Mouse (Mus musculus) midbrain, embryonic 15.5 days (tissue): ENCODE measurements at regions not wholly inside any gene's neighbourhood (a gene's known extent, or its start where the extent isn't known, plus 50 kb on each side); places are given as distances from the start of the nearest gene placed in this dataset.

Experiments
- ATAC-seq: fragments of 200-750 bp; cut with Nextera tagmentation; replicated peaks from 2 replicates; pipeline ENCODE4 v1.8.0; 2017; ENCODE audit warnings: moderate TSS enrichment
- H3K27ac ChIP-seq: fragments of 300-500 bp; sonication (generic); 2 replicates; pipeline ENCODE4 v1.5.1; 2015; ENCODE audit warnings: mild to moderate bottlenecking, inconsistent platforms
- H3K27me3 ChIP-seq: fragments of 300-500 bp; sonication (generic); replicated peaks from 2 replicates; pipeline ENCODE4 v1.6.1; 2015; ENCODE audit warnings: inconsistent platforms
- H3K36me3 ChIP-seq: fragments of 300-500 bp; sonication (generic); replicated peaks from 2 replicates; pipeline ENCODE4 v1.6.1; 2015; ENCODE audit warnings: inconsistent platforms
- H3K4me1 ChIP-seq: fragments of 300-500 bp; sonication (generic); 2 replicates; pipeline ENCODE4 v1.6.1; 2015; ENCODE audit warnings: inconsistent platforms
- H3K4me2 ChIP-seq: fragments of 300-500 bp; sonication (generic); 2 replicates; pipeline ENCODE4 v1.6.1; 2015; ENCODE audit warnings: inconsistent platforms, mild to moderate bottlenecking, moderate library complexity
- H3K4me3 ChIP-seq: fragments of 300-500 bp; sonication (generic); 2 replicates; pipeline ENCODE4 v1.5.1; 2015; ENCODE audit warnings: mild to moderate bottlenecking, inconsistent platforms
- H3K9ac ChIP-seq: fragments of 300-500 bp; sonication (generic); 2 replicates; pipeline ENCODE4 v1.6.1; 2015; ENCODE audit warnings: mild to moderate bottlenecking, inconsistent platforms
- H3K9me3 ChIP-seq: fragments of 300-500 bp; sonication (generic); 2 replicates; pipeline ENCODE4 v1.6.1; 2016; ENCODE audit warnings: inconsistent platforms
- WGBS: fragments of 180-500 bp; shearing (Covaris S2); methylation state at CpG from one replicate; pipeline ENCODE4 v1.1.7; 2015; ENCODE audit warnings: mixed read lengths; 5-methylcytosine and 5-hydroxymethylcytosine counted together

- Histone ChIP-seq H3K27ac (no peak overlapping the region), H3K9ac (no peak overlapping the region), H3K36me3 (no peaks in the 10 kb centered on the region), H3K4me1 (peaks cover 4% of the 10 kb centered on the region; the same call in 1 of the 2 replicates), H3K4me3 (no peak overlapping the region), H3K27me3 (no peaks in the 10 kb centered on the region), H3K4me2 (no peak overlapping the region), H3K9me3 (no peaks in the 10 kb centered on the region)
- ATAC-seq = no peak
- 94% methylated on average over 6 of the region's 6 CpGs for WGBS
Observed at GRCm38 (mm10) chr12:107052136-107052535, 436.3 kb upstream of the 3110018I06Rik start.

DNA sequence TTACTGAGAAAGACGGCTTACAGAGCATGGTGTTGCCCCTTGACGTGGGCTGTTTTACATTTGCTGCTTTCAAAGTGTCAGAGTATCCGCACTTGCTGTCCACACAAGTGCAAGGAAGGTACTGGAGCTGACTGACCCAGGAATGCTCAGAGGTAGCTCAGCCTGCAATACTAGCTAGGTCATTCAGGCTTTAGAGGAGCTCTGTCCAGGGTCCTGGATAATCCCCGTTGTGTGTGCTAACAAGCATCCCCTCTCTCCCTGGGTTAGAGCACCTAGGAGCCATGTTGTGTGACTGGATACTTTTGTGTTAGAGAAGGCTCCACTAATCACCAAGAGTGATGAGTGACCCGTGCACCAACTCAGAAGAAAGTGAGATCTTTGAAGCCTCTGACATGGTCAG lies 431.9 kb upstream of the 3110018I06Rik start:
- Histone ChIP-seq H3K27ac (no peak overlapping the region), H3K4me1 (no peaks in the 10 kb centered on the region), H3K9ac (no peak overlapping the region), H3K4me3 (no peak overlapping the region), H3K27me3 (no peaks in the 10 kb centered on the region), H3K36me3 (no peaks in the 10 kb centered on the region), H3K4me2 (no peak overlapping the region), H3K9me3 (no peaks in the 10 kb centered on the region)
- no peak for ATAC-seq
- WGBS = 45% methylated on average over 5 of the region's 5 CpGs

GRCm38 (mm10) chr12:107060514-107060913 lies 427.9 kb upstream of the 3110018I06Rik start:
- Histone ChIP-seq H3K4me2 (no peak overlapping the region), H3K36me3 (no peaks in the 10 kb centered on the region), H3K9ac (no peak overlapping the region), H3K9me3 (no peaks in the 10 kb centered on the region), H3K27ac (no peak overlapping the region), H3K4me1 (no peaks in the 10 kb centered on the region), H3K27me3 (no peaks in the 10 kb centered on the region), H3K4me3 (no peak overlapping the region)
- 79% methylated on average over 3 of the region's 3 CpGs for WGBS
- no peak for ATAC-seq

GRCm38 (mm10) chr12:107067346-107067745 lies 421.1 kb upstream of the 3110018I06Rik start:
- H3K9me3 ChIP-seq = no peaks in the 10 kb centered on the region
- H3K27ac ChIP-seq = no peak overlapping the region
- ATAC-seq = no peak
- no peaks in the 10 kb centered on the region for H3K36me3 ChIP-seq
- H3K4me1 ChIP-seq = no peaks in the 10 kb centered on the region
- no peak overlapping the region for H3K4me2 ChIP-seq
- no peak overlapping the region for H3K9ac ChIP-seq
- H3K27me3 ChIP-seq = no peaks in the 10 kb centered on the region
- WGBS = 80% methylated on average over 2 of the region's 2 CpGs
- no peak overlapping the region for H3K4me3 ChIP-seq

GRCm38 (mm10) chr12:107082541-107082940 lies 405.9 kb upstream of the 3110018I06Rik start:
- peak; percentile 24; the same call in 1 of the 2 replicates for ATAC-seq
- peak overlapping the region; percentile 51 for H3K27ac ChIP-seq
- H3K9ac ChIP-seq = 0 out of 2 replicates have a peak overlapping the region, but pooled peaks have one; percentile 2
- no peaks in the 10 kb centered on the region for H3K27me3 ChIP-seq
- H3K4me3 ChIP-seq = no peak overlapping the region
- WGBS = 45% methylated on average over 10 of the region's 10 CpGs
- H3K4me1 ChIP-seq = peaks cover 34% of the 10 kb centered on the region
- no peaks in the 10 kb centered on the region for H3K9me3 ChIP-seq
- no peak overlapping the region for H3K4me2 ChIP-seq
- H3K36me3 ChIP-seq = no peaks in the 10 kb centered on the region

- WGBS = 54% methylated on average over 14 of the region's 14 CpGs
- H3K4me2 ChIP-seq = no peak overlapping the region
- H3K9me3 ChIP-seq = no peaks in the 10 kb centered on the region
- H3K27ac ChIP-seq = peak overlapping the region; percentile 27; the same call in 1 of the 2 replicates
- H3K4me3 ChIP-seq = no peak overlapping the region
- H3K27me3 ChIP-seq = no peaks in the 10 kb centered on the region
- H3K4me1 ChIP-seq = peaks cover 34% of the 10 kb centered on the region
- no peak overlapping the region for H3K9ac ChIP-seq
- no peaks in the 10 kb centered on the region for H3K36me3 ChIP-seq
- ATAC-seq = no peak
Observed at GRCm38 (mm10) chr12:107085058-107085905, 403.1 kb upstream of the 3110018I06Rik start.

DNA sequence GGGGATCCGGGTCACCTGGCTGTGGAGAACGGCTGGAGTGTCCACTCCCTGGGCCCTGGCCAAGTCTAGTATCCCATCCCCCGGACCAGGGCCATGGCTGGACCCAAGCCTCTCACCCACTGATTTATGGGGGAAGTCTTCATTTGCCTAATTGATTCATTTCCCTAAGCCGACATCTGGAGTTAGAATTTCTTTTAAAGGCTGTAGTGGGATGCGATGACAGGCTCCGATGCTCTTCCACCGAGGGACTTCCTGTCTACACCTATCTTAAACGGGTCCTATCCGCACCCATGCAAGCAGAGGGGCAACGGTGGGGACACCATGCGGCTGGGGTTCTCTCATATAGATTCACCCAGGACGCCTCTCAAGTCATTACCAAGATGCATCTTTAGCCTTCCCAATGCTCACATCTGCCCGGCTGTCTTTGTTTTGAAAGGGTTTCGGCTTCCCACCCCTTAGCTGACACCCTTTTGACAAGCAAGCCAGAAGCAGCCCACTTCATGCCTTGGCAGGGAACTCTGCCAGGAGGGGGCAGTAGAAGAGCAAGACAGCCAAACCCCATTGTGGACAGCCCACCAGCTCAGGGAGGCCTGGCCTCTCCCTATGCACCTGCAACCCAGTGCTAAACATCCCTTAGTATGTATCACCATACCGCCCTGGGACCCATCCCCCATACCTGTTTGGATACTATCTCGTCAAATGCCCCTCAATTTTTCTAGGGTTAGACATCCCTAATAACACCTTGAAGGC lies 402.4 kb upstream of the 3110018I06Rik start:
- 0 out of 2 replicates have a peak, but pooled peaks have one; percentile 37 for ATAC-seq
- Histone ChIP-seq H3K27ac (no peak overlapping the region), H3K27me3 (no peaks in the 10 kb centered on the region), H3K36me3 (no peaks in the 10 kb centered on the region), H3K4me1 (peaks cover 34% of the 10 kb centered on the region), H3K9me3 (no peaks in the 10 kb centered on the region), H3K4me3 (no peak overlapping the region), H3K4me2 (no peak overlapping the region), H3K9ac (no peak overlapping the region)
- WGBS = 42% methylated on average over 16 of the region's 16 CpGs

DNA sequence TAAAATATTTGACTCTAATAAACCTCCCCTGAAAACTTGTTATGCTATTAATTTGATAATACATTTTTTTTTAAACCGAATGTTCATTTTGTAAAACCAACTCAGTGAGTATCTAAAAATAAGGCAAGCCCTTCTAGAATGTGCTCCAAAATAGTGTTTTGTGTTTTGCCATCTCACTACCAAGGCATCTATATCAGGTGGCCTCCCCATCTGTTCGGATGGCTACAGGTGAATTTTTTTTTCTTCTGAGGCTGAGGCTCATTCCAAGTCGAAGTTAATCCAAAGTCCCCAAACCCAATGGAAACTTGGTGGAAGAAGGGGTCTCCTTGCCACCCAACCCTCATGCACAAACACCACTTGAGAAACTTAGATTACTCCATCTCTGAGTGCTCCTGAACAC lies 396.3 kb upstream of the 3110018I06Rik start:
- H3K36me3 ChIP-seq = no peaks in the 10 kb centered on the region
- WGBS = 85% methylated on average over 3 of the region's 3 CpGs
- ATAC-seq = no peak

DNA sequence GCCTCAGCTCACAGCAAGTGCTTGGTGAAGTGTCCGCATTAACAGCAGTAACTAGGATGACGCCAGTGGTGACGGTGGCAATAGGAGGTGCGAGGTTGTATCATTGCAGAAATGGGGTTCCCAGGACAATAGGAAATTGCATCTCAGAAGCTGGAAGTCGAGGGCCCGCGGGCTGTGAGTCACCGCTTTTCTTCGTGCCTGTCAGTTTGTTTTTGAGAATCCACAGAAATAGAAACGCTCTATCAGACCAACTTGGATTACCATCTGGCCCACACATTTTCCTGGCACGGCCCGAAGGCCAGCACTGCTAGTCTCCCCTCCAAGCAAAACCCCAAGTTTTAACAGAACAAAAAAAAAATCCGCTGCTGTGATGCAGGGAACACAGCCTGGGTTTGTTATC lies 395.1 kb upstream of the 3110018I06Rik start:
- ATAC-seq = no peak

More for the DNA sequence above, 396.3 kb upstream of the 3110018I06Rik start:
- Histone ChIP-seq H3K9ac (no peak overlapping the region), H3K4me2 (no peak overlapping the region), H3K4me3 (no peak overlapping the region), H3K9me3 (no peaks in the 10 kb centered on the region), H3K27me3 (no peaks in the 10 kb centered on the region), H3K27ac (no peak overlapping the region), H3K4me1 (no peaks in the 10 kb centered on the region)

DNA sequence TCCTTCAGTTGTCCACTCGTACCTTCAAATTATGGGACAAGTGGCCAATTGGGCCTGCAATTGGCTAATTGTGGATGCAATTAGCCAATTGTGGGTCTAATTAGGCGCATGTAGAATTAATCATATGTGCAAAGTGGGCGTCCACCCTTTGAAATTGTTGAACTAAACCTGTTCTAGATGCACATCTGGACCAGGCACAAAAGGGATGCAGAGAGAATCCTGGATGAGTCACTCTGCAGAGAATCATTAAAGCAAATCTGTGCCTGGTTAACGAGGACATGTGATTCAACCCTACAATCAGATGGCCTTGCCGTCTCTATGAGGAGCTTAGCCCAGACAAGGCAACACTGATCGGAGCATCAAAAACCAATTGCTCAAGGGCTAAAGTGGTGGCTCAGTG lies 393.0 kb upstream of the 3110018I06Rik start:
- 66% methylated on average over 6 of the region's 6 CpGs for WGBS
- Histone ChIP-seq H3K9ac (no peak overlapping the region), H3K27me3 (no peaks in the 10 kb centered on the region), H3K27ac (no peak overlapping the region), H3K4me3 (no peak overlapping the region), H3K9me3 (no peaks in the 10 kb centered on the region), H3K4me2 (no peak overlapping the region), H3K4me1 (no peaks in the 10 kb centered on the region), H3K36me3 (no peaks in the 10 kb centered on the region)
- no peak for ATAC-seq

More for the DNA sequence above, 395.1 kb upstream of the 3110018I06Rik start:
- 84% methylated on average over 13 of the region's 13 CpGs for WGBS
- Histone ChIP-seq H3K9ac (no peak overlapping the region), H3K27ac (no peak overlapping the region), H3K36me3 (no peaks in the 10 kb centered on the region), H3K27me3 (no peaks in the 10 kb centered on the region), H3K9me3 (no peaks in the 10 kb centered on the region), H3K4me3 (no peak overlapping the region), H3K4me2 (no peak overlapping the region), H3K4me1 (no peaks in the 10 kb centered on the region)

DNA sequence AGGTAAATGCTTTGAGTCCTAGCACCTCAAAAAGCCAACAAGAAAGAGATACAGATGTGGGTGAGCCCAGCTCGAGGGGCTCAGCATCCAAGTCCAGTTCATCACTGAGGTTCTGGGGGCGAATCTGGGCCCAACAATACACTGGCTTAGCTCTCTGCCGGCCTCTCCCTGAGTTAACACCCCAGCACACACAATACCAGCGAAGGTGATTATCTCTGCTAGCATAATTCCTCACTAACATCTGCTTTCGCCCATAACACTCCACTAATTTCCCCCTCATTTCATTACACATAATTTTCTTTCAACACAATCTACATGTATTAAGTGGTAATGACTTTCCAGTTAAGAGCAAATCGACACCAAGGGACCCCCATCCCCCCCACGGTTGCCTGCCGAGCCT lies 383.9 kb upstream of the 3110018I06Rik start:
- Histone ChIP-seq H3K27ac (no peak overlapping the region), H3K4me1 (peaks cover 12% of the 10 kb centered on the region; the same call in 1 of the 2 replicates), H3K4me2 (no peak overlapping the region), H3K4me3 (no peak overlapping the region), H3K36me3 (no peaks in the 10 kb centered on the region), H3K9me3 (no peaks in the 10 kb centered on the region), H3K9ac (no peak overlapping the region), H3K27me3 (no peaks in the 10 kb centered on the region)
- WGBS = 48% methylated on average over 8 of the region's 8 CpGs
- ATAC-seq = no peak

GRCm38 (mm10) chr12:107105017-107105416 lies 383.4 kb upstream of the 3110018I06Rik start:
- Histone ChIP-seq H3K27ac (peak overlapping the region; percentile 39; the same call in 1 of the 2 replicates), H3K4me1 (peaks cover 12% of the 10 kb centered on the region; the same call in 1 of the 2 replicates), H3K27me3 (no peaks in the 10 kb centered on the region), H3K9ac (no peak overlapping the region), H3K4me2 (no peak overlapping the region), H3K36me3 (no peaks in the 10 kb centered on the region), H3K4me3 (no peak overlapping the region), H3K9me3 (no peaks in the 10 kb centered on the region)
- 68% methylated on average over 11 of the region's 11 CpGs for WGBS
- no peak for ATAC-seq
